Mouse (Mus musculus) yolk sac, embryonic 10.5 days (tissue): ENCODE measurements around the gene Snrpd2.

Experiments used
- DNase-seq: peaks from one replicate; pipeline ENCODE4 v3.0.0-alpha.2; 2017; ENCODE audit warnings: low spot score

The Snrpd2 gene

DNA sequence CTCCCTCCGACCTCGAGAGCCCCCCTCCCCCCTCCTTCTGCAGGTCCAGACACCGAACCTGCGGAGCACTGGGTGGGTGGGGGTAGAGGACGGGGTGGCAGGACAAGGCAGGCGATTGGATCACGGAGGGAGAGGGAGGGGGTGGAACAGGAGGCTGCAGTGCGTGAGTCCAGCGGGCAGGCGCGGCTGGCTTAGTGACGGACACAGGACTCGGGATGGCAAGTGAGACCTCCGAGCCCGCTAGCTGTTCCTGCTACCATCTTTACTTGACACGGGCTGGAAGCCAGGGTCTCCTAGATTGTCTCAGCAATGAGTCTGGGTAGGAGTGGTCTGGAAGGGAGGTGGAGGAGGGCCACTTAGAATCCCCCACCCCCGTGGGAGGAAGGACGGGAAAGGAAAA, 28.5 kb downstream of the Snrpd2 start:
- DNase-seq: no peak

- peak; percentile 48 for DNase-seq
These were observed 29.0 kb downstream of the Snrpd2 start for GRCm38 (mm10) chr7:19178443-19179092.

DNA sequence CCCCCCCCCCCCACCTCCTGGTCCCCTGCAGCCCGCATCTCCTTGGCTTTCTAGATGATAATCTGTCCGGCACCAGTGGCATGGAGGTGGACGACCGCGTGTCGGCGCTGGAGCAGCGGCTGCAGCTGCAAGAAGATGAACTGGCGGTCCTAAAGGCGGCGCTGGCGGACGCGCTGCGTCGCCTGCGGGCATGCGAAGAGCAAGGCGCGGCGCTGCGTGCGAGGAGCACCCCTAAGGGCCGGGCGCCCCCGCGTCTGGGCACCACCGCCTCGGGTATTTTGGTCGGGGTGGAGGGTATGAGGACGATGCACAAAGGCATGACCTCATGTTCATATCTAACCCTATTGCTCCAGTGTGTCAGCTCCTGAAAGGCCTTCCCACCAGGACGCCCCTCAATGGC, 29.7 kb downstream of the Snrpd2 start:
- peak; percentile 43 for DNase-seq

DNA sequence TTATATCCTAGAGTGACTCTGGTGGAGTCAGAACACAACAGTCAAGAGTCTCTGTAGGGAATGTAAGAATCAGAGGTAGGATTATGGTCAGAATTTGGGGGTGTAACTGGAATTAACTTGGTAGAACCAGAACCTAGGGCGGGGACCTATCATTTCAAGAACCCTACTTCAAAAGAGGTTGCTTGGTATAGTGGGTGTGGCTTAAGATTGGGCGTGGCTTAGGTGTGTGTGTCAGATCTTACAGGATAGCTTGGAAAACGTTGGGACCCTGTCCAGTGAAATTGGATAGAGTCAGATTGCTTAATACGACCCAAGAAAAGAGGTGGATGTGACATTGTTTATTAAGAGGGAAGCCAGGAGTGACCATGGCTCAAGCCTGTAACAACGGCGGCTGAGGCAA, 30.4 kb downstream of the Snrpd2 start:
- no peak for DNase-seq

DNA sequence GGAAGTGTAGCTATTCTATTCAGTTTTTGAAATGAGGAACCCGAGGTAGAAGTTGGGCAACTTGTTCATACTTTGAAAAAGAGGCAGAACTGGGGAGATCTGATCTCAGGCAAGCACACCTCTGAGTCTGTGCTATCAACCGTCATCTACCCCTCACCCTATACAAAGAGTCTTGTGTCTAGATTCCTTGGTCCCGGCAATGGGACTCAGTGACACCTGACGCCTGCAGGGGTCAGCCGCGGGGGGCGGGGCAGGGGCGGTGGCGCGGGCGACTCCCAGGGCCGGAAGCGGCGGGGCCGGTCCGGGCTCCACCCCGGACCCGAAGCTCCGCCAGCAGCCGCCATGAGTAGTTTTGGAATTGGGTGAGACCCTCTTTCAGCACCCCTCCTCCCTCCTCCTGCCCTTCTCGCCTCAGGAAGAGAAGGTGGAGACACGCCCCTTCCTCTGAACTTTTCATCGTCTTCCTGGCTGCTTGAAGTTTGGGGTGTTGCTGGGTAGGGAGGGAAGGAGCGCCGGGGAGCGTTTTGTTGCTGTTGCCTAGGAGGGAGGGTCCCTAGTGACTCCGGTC, 31.4 kb downstream of the Snrpd2 start:
- peak; percentile 73 for DNase-seq

DNA sequence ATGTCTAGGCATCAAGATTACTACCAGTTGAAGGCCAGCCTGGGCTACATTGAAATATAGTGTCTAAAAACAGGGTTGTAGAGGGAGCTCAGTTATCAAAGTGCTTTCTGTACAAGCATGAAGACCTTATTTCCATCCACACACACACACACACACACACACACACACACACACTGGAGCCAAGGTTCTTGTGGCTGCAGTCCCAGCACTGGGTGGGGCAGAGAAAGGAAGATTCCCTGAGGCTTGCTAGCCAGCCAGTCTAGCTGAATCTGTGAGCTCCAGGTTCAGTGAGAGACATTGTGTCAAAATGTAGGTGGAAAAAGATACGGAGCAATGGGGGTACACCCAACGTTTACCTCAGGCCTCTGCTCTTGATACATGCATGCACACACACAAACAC, 34.7 kb downstream of the Snrpd2 start:
- no peak for DNase-seq

DNA sequence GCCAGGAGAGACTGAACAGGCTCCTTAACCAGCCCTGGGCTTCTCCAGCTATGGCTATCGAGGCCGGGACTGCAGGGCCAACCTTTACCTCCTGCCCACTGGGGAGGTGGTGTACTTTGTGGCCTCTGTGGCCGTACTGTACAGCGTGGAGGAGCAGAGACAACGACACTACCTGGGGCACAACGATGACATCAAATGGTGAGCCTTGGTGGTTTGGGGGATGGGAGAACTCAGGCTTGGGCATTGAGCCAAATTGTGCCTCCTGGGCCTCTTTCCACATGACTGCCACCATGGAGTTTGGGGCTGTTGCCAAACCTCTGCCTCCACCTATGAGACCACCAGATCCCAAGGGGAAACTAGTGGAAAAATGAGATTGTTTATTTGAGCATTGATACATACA, 35.2 kb downstream of the Snrpd2 start:
- DNase-seq: no peak

GRCm38 (mm10) chr7:19194676-19195075, 45.2 kb downstream of the Snrpd2 start:
- no peak for DNase-seq

GRCm38 (mm10) chr7:19196676-19197075, 47.2 kb downstream of the Snrpd2 start:
- DNase-seq: no peak

- no peak for DNase-seq
These were observed 48.5 kb downstream of the Snrpd2 start for GRCm38 (mm10) chr7:19197985-19198384.

- no peak for DNase-seq
These were observed 52.1 kb downstream of the Snrpd2 start for GRCm38 (mm10) chr7:19201660-19202059.

GRCm38 (mm10) chr7:19202065-19202850, 52.7 kb downstream of the Snrpd2 start:
- no peak for DNase-seq
